Mouse (Mus musculus) G1E (cell line): Measurements from ENCODE around the gene Usp30. TPM values are rescaled to one million over a fixed set of nuclear protein-coding genes. Genes with fewer than 3 reads are reported as not detected.

Source experiments
- ATAC-seq: 2 replicates; pipeline ENCODE4 v1.8.0; 2016; ENCODE audit warnings: mild to moderate bottlenecking; ENCODE audit not compliant: insufficient number of reproducible peaks, poor library complexity, low FRiP score, severe bottlenecking; ENCODE audit errors: extremely low read depth
- DNase-seq: peaks from one replicate; pipeline ENCODE4 v3.0.0; 2012; ENCODE audit warnings: low spot score
- H3K27me3 ChIP-seq: 2 replicates; pipeline ENCODE4 v1.6.1; 2012; ENCODE audit warnings: mild to moderate bottlenecking, low read length, inconsistent platforms; ENCODE audit not compliant: insufficient read depth
- H3K36me3 ChIP-seq: replicated peaks from 2 replicates; pipeline ENCODE3; 2012; ENCODE audit warnings: mild to moderate bottlenecking, inconsistent platforms
- H3K4me1 ChIP-seq: 2 replicates; pipeline ENCODE4 v1.6.1; 2012; ENCODE audit warnings: low read depth, low read length, inconsistent platforms, mixed read lengths; ENCODE audit not compliant: insufficient read depth
- H3K4me3 ChIP-seq: 2 replicates; pipeline ENCODE4 v1.5.1; 2012; ENCODE audit warnings: low read depth, mild to moderate bottlenecking, inconsistent platforms, low read length, moderate library complexity, mixed read lengths
- H3K9me3 ChIP-seq: replicated peaks from 2 replicates; pipeline ENCODE4 v1.6.1; 2012; ENCODE audit warnings: inconsistent platforms
- CTCF ChIP-seq: IDR thresholded peaks from 2 replicates; pipeline ENCODE4 v1.5.1; 2012; ENCODE audit warnings: low read depth, low read length, inconsistent platforms, mixed read lengths
- GATA1 ChIP-seq: IDR thresholded peaks from 2 replicates; pipeline ENCODE4 v1.6.1; 2012; ENCODE audit warnings: borderline replicate concordance, low read length, inconsistent platforms, mixed read lengths
- GATA2 ChIP-seq: IDR thresholded peaks from 2 replicates; pipeline ENCODE4 v1.6.1; 2012; ENCODE audit warnings: low read depth, low read length, inconsistent platforms, borderline replicate concordance
- POLR2AphosphoS5 ChIP-seq: IDR thresholded peaks from 2 replicates; pipeline ENCODE4 v1.6.1; 2012; ENCODE audit warnings: low read depth, low read length, inconsistent platforms; ENCODE audit not compliant: insufficient replicate concordance
- TAL1 ChIP-seq: conservative IDR thresholded peaks from 2 replicates; pipeline ENCODE4 v1.6.1; 2012; ENCODE audit warnings: low read depth, low read length, inconsistent platforms, mixed read lengths
- polyA plus RNA-seq: library from polyadenylated mRNA; stranded (reverse); fragments of >175 nt; gene quantifications from 2 replicates; pipeline ENCODE4 v1.2.3, GENCODE M21; 2012
- total RNA-seq, 2 experiments: library from RNA; stranded (forward) in 1 of 2; stranded (reverse) in 1 of 2; fragments of 200-1000 nt in 1 of 2; fragments of >200 nt in 1 of 2; fragmentation: Nextera tagmentation in 1 of 2; gene quantifications; 2 replicates each; pipeline ENCODE4 v1.2.3; 2014 to 2017

The Usp30 gene
- total and polyA plus RNA-seq, 3 experiments: 7.6 to 11.8 (median 9.9) TPM

DNA sequence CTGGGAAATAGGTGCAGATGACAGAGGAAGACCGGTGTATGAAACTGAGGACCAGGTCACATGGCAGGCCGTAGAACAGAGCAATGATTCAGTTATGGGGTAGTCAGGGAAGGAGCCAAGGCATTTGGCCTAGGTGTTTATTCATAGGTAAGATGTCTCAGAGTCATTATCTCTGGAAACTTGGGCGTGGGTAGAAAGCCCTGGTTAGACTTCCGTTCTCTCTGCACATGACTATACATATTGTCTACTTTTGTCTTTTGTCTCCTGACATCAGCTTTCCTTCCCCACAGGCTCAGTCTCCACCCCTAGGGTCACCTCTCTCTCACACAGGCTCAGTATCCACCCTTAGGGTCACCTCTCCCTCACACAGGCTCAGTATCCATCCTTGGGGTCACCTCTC lies 21.5 kb upstream of the Usp30 start:
- Histone ChIP-seq H3K9me3 (no peaks in the 10 kb centered on the region; the same call in 1 of the 2 replicates), H3K4me3 (no peak overlapping the region), H3K36me3 (no peaks in the 10 kb centered on the region), H3K4me1 (peaks cover 11% of the 10 kb centered on the region), H3K27me3 (peaks cover 7% of the 10 kb centered on the region)
- TF ChIP-seq CTCF: no peak
- no peak for TF ChIP-seq TAL1
- no peak for TF ChIP-seq GATA1
- TF ChIP-seq GATA2: no peak
- TF ChIP-seq POLR2AphosphoS5: no peak
- no peak for ATAC-seq
- no peak for DNase-seq

GRCm38 (mm10) chr5:114045134-114045533 lies 20.1 kb upstream of the Usp30 start:
- peaks cover 7% of the 10 kb centered on the region for H3K27me3 ChIP-seq
- no peak for DNase-seq
- no peaks in the 10 kb centered on the region for H3K36me3 ChIP-seq
- TF ChIP-seq GATA1: no peak
- 0 out of 2 replicates have a peak, but pooled peaks have one; percentile 15 for TF ChIP-seq CTCF
- no peak for TF ChIP-seq POLR2AphosphoS5
- TF ChIP-seq GATA2: no peak
- no peak overlapping the region for H3K4me3 ChIP-seq
- no peak for ATAC-seq
- H3K9me3 ChIP-seq: no peaks in the 10 kb centered on the region; the same call in 1 of the 2 replicates
- H3K4me1 ChIP-seq: peaks cover 11% of the 10 kb centered on the region

- no peaks in the 10 kb centered on the region; the same call in 1 of the 2 replicates for H3K9me3 ChIP-seq
- no peak for ATAC-seq
- H3K4me3 ChIP-seq: no peak overlapping the region
- H3K27me3 ChIP-seq: peaks cover 7% of the 10 kb centered on the region
- peaks cover 11% of the 10 kb centered on the region for H3K4me1 ChIP-seq
- TF ChIP-seq GATA2 (no peak), CTCF (no peak), GATA1 (no peak), POLR2AphosphoS5 (no peak), TAL1 (no peak)
- DNase-seq: no peak
- H3K36me3 ChIP-seq: no peaks in the 10 kb centered on the region
Observed at GRCm38 (mm10) chr5:114046151-114046550, 19.1 kb upstream of the Usp30 start.

DNA sequence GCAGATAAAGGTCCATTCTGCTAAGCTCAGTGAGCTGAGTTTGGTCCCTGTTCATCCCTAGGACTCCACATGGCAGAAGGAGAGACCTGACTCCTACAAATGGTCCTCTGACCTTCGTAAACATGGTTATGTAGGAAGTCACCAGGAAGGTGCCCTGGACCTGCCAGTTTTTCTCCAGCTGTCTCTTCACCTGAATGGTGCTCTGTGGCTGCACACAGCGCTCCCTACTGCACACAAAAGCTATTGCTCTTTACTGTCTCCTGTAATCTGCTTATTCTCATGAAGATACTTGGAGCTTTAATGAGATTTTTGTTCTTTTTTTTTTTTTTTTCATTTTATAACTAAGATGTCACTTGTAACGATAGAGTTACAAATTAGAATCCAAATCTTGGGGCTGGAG lies 18.7 kb upstream of the Usp30 start:
- Histone ChIP-seq H3K36me3 (no peaks in the 10 kb centered on the region), H3K4me1 (peaks cover 7% of the 10 kb centered on the region), H3K4me3 (no peak overlapping the region), H3K27me3 (peaks cover 7% of the 10 kb centered on the region), H3K9me3 (no peaks in the 10 kb centered on the region; the same call in 1 of the 2 replicates)
- DNase-seq (no peak), ATAC-seq (no peak)
- no peak for TF ChIP-seq CTCF
- no peak for TF ChIP-seq GATA2
- no peak for TF ChIP-seq GATA1
- no peak for TF ChIP-seq TAL1
- no peak for TF ChIP-seq POLR2AphosphoS5

GRCm38 (mm10) chr5:114047182-114047581 lies 18.1 kb upstream of the Usp30 start:
- TF ChIP-seq TAL1 (no peak), POLR2AphosphoS5 (no peak), CTCF (no peak), GATA2 (no peak), GATA1 (no peak)
- Histone ChIP-seq H3K9me3 (no peaks in the 10 kb centered on the region; the same call in 1 of the 2 replicates), H3K36me3 (no peaks in the 10 kb centered on the region), H3K27me3 (peaks cover 7% of the 10 kb centered on the region), H3K4me1 (peaks cover 4% of the 10 kb centered on the region; the same call in 1 of the 2 replicates), H3K4me3 (no peak overlapping the region)
- ATAC-seq (no peak), DNase-seq (no peak)

DNA sequence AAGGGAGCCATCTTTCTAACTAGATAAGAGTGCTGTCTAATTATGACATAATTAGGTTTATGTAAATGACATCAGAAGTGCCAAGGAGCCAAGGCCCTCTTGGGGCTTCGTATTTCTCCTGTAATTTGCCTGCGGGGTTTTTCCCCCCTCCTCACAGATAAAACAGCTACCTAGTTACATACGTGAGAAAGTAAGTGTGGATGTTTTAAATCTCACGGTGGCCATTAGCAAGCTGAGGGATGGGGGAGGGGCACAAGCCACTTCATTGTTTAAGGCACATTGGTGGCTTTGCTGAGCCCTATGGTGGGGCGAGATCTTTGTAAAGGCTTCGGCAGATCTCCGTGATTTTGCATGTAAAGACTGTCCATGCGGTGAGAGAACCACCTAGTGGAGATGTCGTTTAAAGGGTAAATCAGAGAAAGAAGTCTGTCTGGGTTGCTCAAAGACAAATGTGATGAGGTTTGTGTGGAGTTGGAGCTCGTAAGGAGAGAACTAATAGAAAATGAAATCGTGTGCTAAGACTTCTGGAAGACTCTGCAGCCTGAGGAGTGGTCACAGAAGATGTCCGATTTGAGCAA lies 16.4 kb upstream of the Usp30 start:
- H3K4me3 ChIP-seq: no peak overlapping the region
- no peaks in the 10 kb centered on the region for H3K36me3 ChIP-seq
- H3K27me3 ChIP-seq: peaks cover 3% of the 10 kb centered on the region
- no peaks in the 10 kb centered on the region; the same call in 1 of the 2 replicates for H3K9me3 ChIP-seq
- DNase-seq (no peak), ATAC-seq (no peak)
- no peak for TF ChIP-seq TAL1
- TF ChIP-seq GATA1: no peak
- no peak for TF ChIP-seq GATA2
- no peak for TF ChIP-seq POLR2AphosphoS5
- TF ChIP-seq CTCF: no peak
- H3K4me1 ChIP-seq: peaks cover 7% of the 10 kb centered on the region; the same call in 1 of the 2 replicates

GRCm38 (mm10) chr5:114052246-114052761 lies 13.0 kb upstream of the Usp30 start:
- DNase-seq: peak; percentile 32
- TF ChIP-seq CTCF (peak; percentile 64), GATA1 (no peak)
- H3K36me3 ChIP-seq: no peaks in the 10 kb centered on the region
- no peak overlapping the region for H3K4me3 ChIP-seq
- H3K4me1 ChIP-seq: 0 out of 2 replicates have a peak, but pooled peaks cover 4% of the 10 kb centered on the region
- no peak for ATAC-seq
- H3K27me3 ChIP-seq: no peaks in the 10 kb centered on the region
- H3K9me3 ChIP-seq: no peaks in the 10 kb centered on the region; the same call in 1 of the 2 replicates
